Comparison of ENCODE assay signal across 9 mouse cellular contexts in genomic region chr7:105555571-105555970, GRCm38 (mm10). TPM values are rescaled to one million over a fixed set of nuclear protein-coding genes. Genes with fewer than 3 reads are reported as not detected.
DNase-seq lines count a peak whose midpoint lies in the region; ATAC-seq and TF ChIP-seq lines count a peak whose summit lies in the region.
"Had no signal": no experiment of that assay in that cellular context is flagged by ENCODE, and none has a peak within 500 bp of the region (broad histone marks: within the 10 kb centered on the region; RNA-seq: fewer than 3 reads in every experiment).

No protein-coding gene starts in this region.

- H3K36me3 ChIP-seq in intestine, embryonic 15.5 days: 0 out of 2 replicates have a peak, but pooled peaks cover 2% of the 10 kb centered on the region
- peaks cover 7% of the 10 kb centered on the region; the same call in 1 of the 2 replicates for H3K36me3 ChIP-seq in intestine, postnatal 0 days (ENCODE audit: control insufficient read depth, insufficient read depth)
- peaks cover 6% of the 10 kb centered on the region for H3K36me3 ChIP-seq in forebrain, embryonic 16.5 days (ENCODE audit: control insufficient read depth, insufficient read depth)
- peaks cover 36% of the 10 kb centered on the region for H3K36me3 ChIP-seq in liver, embryonic 12.5 days
- H3K36me3 ChIP-seq in kidney, embryonic 14.5 days (ENCODE audit: control insufficient read depth, insufficient read depth, low read length): peaks cover 20% of the 10 kb centered on the region

- 0 out of 2 replicates have a peak overlapping the region, but pooled peaks have one; percentile 74 for H3K9ac ChIP-seq in intestine, embryonic 15.5 days
- no peak overlapping the region for H3K9ac ChIP-seq in intestine, postnatal 0 days (ENCODE audit: low read depth, low read length)
- no peak overlapping the region for H3K9ac ChIP-seq in forebrain, embryonic 16.5 days (replicated peaks; ENCODE audit: low read depth, low read length)
- peak overlapping the region; percentile 82; the same call in 1 of the 2 replicates for H3K9ac ChIP-seq in liver, embryonic 12.5 days
- H3K9ac ChIP-seq in kidney, embryonic 14.5 days (ENCODE audit: low read depth, low read length): no peak overlapping the region

- H3K4me1 ChIP-seq in intestine, embryonic 15.5 days (replicated peaks): peaks cover 12% of the 10 kb centered on the region
- no peaks in the 10 kb centered on the region for H3K4me1 ChIP-seq in intestine, postnatal 0 days (replicated peaks; ENCODE audit: control insufficient read depth, insufficient read depth, low read length)
- H3K4me1 ChIP-seq in forebrain, embryonic 16.5 days (replicated peaks; ENCODE audit: control insufficient read depth, insufficient read depth, low read length): peaks cover 17% of the 10 kb centered on the region
- H3K4me1 ChIP-seq in liver, embryonic 12.5 days: peaks cover 27% of the 10 kb centered on the region
- peaks cover 10% of the 10 kb centered on the region; the same call in 1 of the 2 replicates for H3K4me1 ChIP-seq in kidney, embryonic 14.5 days (ENCODE audit: control insufficient read depth, insufficient read depth, low read length)

- H3K4me3 ChIP-seq in intestine, embryonic 15.5 days (replicated peaks): no peak overlapping the region
- no peak overlapping the region for H3K4me3 ChIP-seq in intestine, postnatal 0 days (ENCODE audit: low read depth, low read length)
- no peak overlapping the region for H3K4me3 ChIP-seq in forebrain, embryonic 16.5 days (replicated peaks; ENCODE audit: low read length)
- peak overlapping the region; percentile 73 for H3K4me3 ChIP-seq in liver, embryonic 12.5 days
- H3K4me3 ChIP-seq in kidney, embryonic 14.5 days (ENCODE audit: low read length): no peak overlapping the region

- no peak overlapping the region for H3K27ac ChIP-seq in intestine, embryonic 15.5 days
- H3K27ac ChIP-seq in intestine, postnatal 0 days (ENCODE audit: low read depth, low read length): no peak overlapping the region
- H3K27ac ChIP-seq in forebrain, embryonic 16.5 days (ENCODE audit: low read length): no peak overlapping the region
- no peak overlapping the region for H3K27ac ChIP-seq in liver, embryonic 12.5 days
- no peak overlapping the region for H3K27ac ChIP-seq in kidney, embryonic 14.5 days (ENCODE audit: low read depth, low read length)

- no peaks in the 10 kb centered on the region for H3K27me3 ChIP-seq in intestine, embryonic 15.5 days (replicated peaks)
- H3K27me3 ChIP-seq in intestine, postnatal 0 days (replicated peaks; ENCODE audit: control insufficient read depth, insufficient read depth, low read length): no peaks in the 10 kb centered on the region
- H3K27me3 ChIP-seq in forebrain, embryonic 16.5 days (replicated peaks; ENCODE audit: control insufficient read depth, insufficient read depth, low read length): no peaks in the 10 kb centered on the region
- no peaks in the 10 kb centered on the region for H3K27me3 ChIP-seq in liver, embryonic 12.5 days (replicated peaks)
- H3K27me3 ChIP-seq in kidney, embryonic 14.5 days (ENCODE audit: control insufficient read depth, insufficient read depth, low read length): no peaks in the 10 kb centered on the region

- ATAC-seq in intestine, embryonic 15.5 days: no peak
- no peak for ATAC-seq in intestine, postnatal 0 days
- ATAC-seq in forebrain, embryonic 16.5 days: no peak
- ATAC-seq in liver, embryonic 12.5 days: no peak
- ATAC-seq in kidney, embryonic 14.5 days (ENCODE audit: low FRiP score, low TSS enrichment): no peak

- WGBS in intestine, embryonic 15.5 days: 87% methylated on average over 10 of the region's 10 CpGs
- 89% methylated on average over 10 of the region's 10 CpGs for WGBS in intestine, postnatal 0 days
- 88% methylated on average over 10 of the region's 10 CpGs for WGBS in forebrain, embryonic 16.5 days
- 80% methylated on average over 10 of the region's 10 CpGs for WGBS in liver, embryonic 12.5 days (ENCODE audit: insufficient replicate concordance)
- WGBS in kidney, embryonic 14.5 days: 94% methylated on average over 10 of the region's 10 CpGs

- no peaks in the 10 kb centered on the region for H3K9me3 ChIP-seq in intestine, embryonic 15.5 days
- no peaks in the 10 kb centered on the region for H3K9me3 ChIP-seq in intestine, postnatal 0 days (ENCODE audit: control insufficient read depth)
- H3K9me3 ChIP-seq in forebrain, embryonic 16.5 days (ENCODE audit: control insufficient read depth, low read length): no peaks in the 10 kb centered on the region
- H3K9me3 ChIP-seq in liver, embryonic 12.5 days (replicated peaks): no peaks in the 10 kb centered on the region
- H3K9me3 ChIP-seq in kidney, embryonic 14.5 days (ENCODE audit: control insufficient read depth, low read length): no peaks in the 10 kb centered on the region

- DNase-seq in cerebellum, postnatal 10 days: peak; percentile 67 to 68
- no peak for DNase-seq in frontal cortex, postnatal 36 days (ENCODE audit: low spot score in 2 of 2)
- no peak for DNase-seq in adrenal gland, postnatal 36 days

- H3K4me2 ChIP-seq in intestine, embryonic 15.5 days (replicated peaks): no peak overlapping the region
- no peak overlapping the region for H3K4me2 ChIP-seq in intestine, postnatal 0 days (replicated peaks; ENCODE audit: low read depth)
- H3K4me2 ChIP-seq in forebrain, embryonic 16.5 days (ENCODE audit: low read length): peak overlapping the region; percentile 89
- peak overlapping the region; percentile 86 for H3K4me2 ChIP-seq in liver, embryonic 12.5 days
- H3K4me2 ChIP-seq in kidney, embryonic 14.5 days (replicated peaks; ENCODE audit: low read depth, low read length): no peak overlapping the region

- TF ChIP-seq CTCF in intestine, postnatal 0 days (IDR thresholded peaks at IDR 0.05; ENCODE audit: low read depth): no peak

RNA-seq across cellular contexts. Expression of gene Smpd1, which starts 1.4 kb away (rescaled TPM):
- polyA plus RNA-seq in intestine, embryonic 15.5 days (2015; fragmentation: Nextera tagmentation; extraction: Ambion mirVana): 29.0 and 29.4 TPM in 2 replicates
- polyA plus RNA-seq in intestine, postnatal 0 days (2015; fragmentation: Nextera tagmentation; extraction: Ambion mirVana): 22.4 and 25.4 TPM in 2 replicates
- 69.2 and 74.2 TPM in 2 replicates for polyA plus RNA-seq in forebrain, embryonic 16.5 days (2015; fragmentation: Nextera tagmentation; extraction: Ambion mirVana)
- polyA plus RNA-seq in liver, embryonic 12.5 days (2016; fragmentation: Nextera tagmentation; extraction: Ambion mirVana): 27.6 and 28.7 TPM in 2 replicates
- 35.2 and 45.7 TPM in 2 replicates for polyA plus RNA-seq in kidney, embryonic 14.5 days (2014; fragmentation: Nextera tagmentation; extraction: Ambion mirVana)
- 10 to 100 TPM; 47.3 to 53.0 TPM for total RNA-seq in adrenal gland, postnatal 36 days (2021)

RNA-seq across cellular contexts. Expression of gene Apbb1, which starts 25.9 kb away (rescaled TPM):
- 36.6 and 37.8 TPM in 2 replicates for polyA plus RNA-seq in intestine, embryonic 15.5 days (2015; fragmentation: Nextera tagmentation; extraction: Ambion mirVana)
- 13.5 and 14.0 TPM in 2 replicates for polyA plus RNA-seq in intestine, postnatal 0 days (2015; fragmentation: Nextera tagmentation; extraction: Ambion mirVana)
- polyA plus RNA-seq in forebrain, embryonic 16.5 days (2015; fragmentation: Nextera tagmentation; extraction: Ambion mirVana): 249 and 300 TPM in 2 replicates
- 6.3 and 6.7 TPM in 2 replicates for polyA plus RNA-seq in liver, embryonic 12.5 days (2016; fragmentation: Nextera tagmentation; extraction: Ambion mirVana)
- polyA plus RNA-seq in kidney, embryonic 14.5 days (2014; fragmentation: Nextera tagmentation; extraction: Ambion mirVana): 40.1 and 43.0 TPM in 2 replicates
- total RNA-seq in adrenal gland, postnatal 36 days (2021): 10 to 100 TPM; 11.4 to 11.5 TPM

RNA-seq across cellular contexts. Expression of gene Hpx, which starts 44.4 kb away (rescaled TPM):
- 3.8 and 4.8 TPM in 2 replicates for polyA plus RNA-seq in intestine, embryonic 15.5 days (2015; fragmentation: Nextera tagmentation; extraction: Ambion mirVana)
- 0.68 and 1.1 TPM in 2 replicates for polyA plus RNA-seq in intestine, postnatal 0 days (2015; fragmentation: Nextera tagmentation; extraction: Ambion mirVana)
- polyA plus RNA-seq in forebrain, embryonic 16.5 days (2015; fragmentation: Nextera tagmentation; extraction: Ambion mirVana): 0.14 TPM in 1 of 2 replicates, not detected in the other
- polyA plus RNA-seq in liver, embryonic 12.5 days (2016; fragmentation: Nextera tagmentation; extraction: Ambion mirVana): 81.9 and 84.3 TPM in 2 replicates
- polyA plus RNA-seq in kidney, embryonic 14.5 days (2014; fragmentation: Nextera tagmentation; extraction: Ambion mirVana): 0.14 and 0.34 TPM in 2 replicates
- 1 to 10 TPM in 1 of 2 experiments, under 1 TPM in 1; 0.23 to 1.6 TPM for total RNA-seq in adrenal gland, postnatal 36 days (2021)
- polyA plus RNA-seq: neural tube, embryonic 11.5 days had no signal

Comparison
In these comparisons a context has a peak if more than half of its experiments do, and no peak if none do; other contexts are left out.
1. H3K9ac ChIP-seq: peak in intestine, embryonic 15.5 days (single experiment) and liver, embryonic 12.5 days (single experiment); none in intestine, postnatal 0 days (single experiment), forebrain, embryonic 16.5 days (single experiment) and kidney, embryonic 14.5 days (single experiment).
2. H3K4me2 ChIP-seq: peak in forebrain, embryonic 16.5 days (single experiment) and liver, embryonic 12.5 days (single experiment); none in intestine, embryonic 15.5 days (single experiment), intestine, postnatal 0 days (single experiment) and kidney, embryonic 14.5 days (single experiment).
3. DNase-seq: peak in cerebellum, postnatal 10 days (2 of 2); none in frontal cortex, postnatal 36 days (0 of 2) and adrenal gland, postnatal 36 days (0 of 2).
4. RNA of gene Hpx, which starts 44.4 kb away (polyA plus RNA-seq): 81.9 to 84.3 TPM in liver, embryonic 12.5 days; 3.8 to 4.8 TPM in intestine, embryonic 15.5 days, 0.68 to 1.1 TPM in intestine, postnatal 0 days, 0.14 TPM in forebrain, embryonic 16.5 days and 0.14 to 0.34 TPM in kidney, embryonic 14.5 days; every median in the first group is over 10 times any median in the second.